Mouse (Mus musculus): ENCODE measurements around the gene Myoz1.
"Not testable (repeated sequence)": the region's sequence is repeated elsewhere in the genome, so short reads cannot be mapped to it uniquely, and the experiment has no call there.

Gene Myoz1

GRCm38 (mm10) chr14:20656361-20656760 is at the start of gene Myoz1:
Gene Myoz1 (minus strand): TSS chr14:20656540.
- DNase-seq (ENCODE audit: low spot score) = no peak

GRCm38 (mm10) chr14:20703461-20703860 is 47.1 kb upstream of the Myoz1 start:
- not testable (repeated sequence) for DNase-seq (ENCODE audit: low spot score)

- DNase-seq (ENCODE audit: low spot score) = peak; percentile 89
These were observed 46.5 kb upstream of the Myoz1 start, which contains the start of gene Chchd1 for GRCm38 (mm10) chr14:20702741-20703381. Gene Chchd1 (plus strand): TSS chr14:20703006.

- no peak for DNase-seq (ENCODE audit: low spot score)
These were observed 45.9 kb upstream of the Myoz1 start for GRCm38 (mm10) chr14:20702096-20702740.

- no peak for DNase-seq (ENCODE audit: low spot score)
These were observed 45.2 kb upstream of the Myoz1 start for GRCm38 (mm10) chr14:20701554-20701953.

GRCm38 (mm10) chr14:20700362-20700761 is 44.0 kb upstream of the Myoz1 start:
- DNase-seq (ENCODE audit: low spot score) = no peak

- DNase-seq (ENCODE audit: low spot score) = no peak
These were observed 42.2 kb upstream of the Myoz1 start for GRCm38 (mm10) chr14:20698515-20698914.

GRCm38 (mm10) chr14:20696986-20697385 is 40.6 kb upstream of the Myoz1 start:
- DNase-seq (ENCODE audit: low spot score) = peak; percentile 40

- DNase-seq (ENCODE audit: low spot score) = no peak
These were observed 39.6 kb upstream of the Myoz1 start for GRCm38 (mm10) chr14:20695761-20696520.

GRCm38 (mm10) chr14:20694884-20695760 is 38.8 kb upstream of the Myoz1 start, which contains the start of gene Fut11:
Gene Fut11 (plus strand): TSS chr14:20694968.
- peak; percentile 89 for DNase-seq (ENCODE audit: low spot score)

GRCm38 (mm10) chr14:20694185-20694883 is 38.0 kb upstream of the Myoz1 start:
- DNase-seq (ENCODE audit: low spot score) = no peak

- DNase-seq (ENCODE audit: low spot score) = no peak
These were observed 37.3 kb upstream of the Myoz1 start for GRCm38 (mm10) chr14:20693589-20694101.

GRCm38 (mm10) chr14:20691772-20692171 is 35.4 kb upstream of the Myoz1 start:
- DNase-seq (ENCODE audit: low spot score) = no peak

- no peak for DNase-seq (ENCODE audit: low spot score)
These were observed 32.7 kb upstream of the Myoz1 start for GRCm38 (mm10) chr14:20689009-20689408.

GRCm38 (mm10) chr14:20686576-20686975 is 30.2 kb upstream of the Myoz1 start:
- DNase-seq (ENCODE audit: low spot score) = no peak

GRCm38 (mm10) chr14:20682498-20682897 is 26.2 kb upstream of the Myoz1 start:
- DNase-seq (ENCODE audit: low spot score) = no peak

- no peak for DNase-seq (ENCODE audit: low spot score)
These were observed 25.4 kb upstream of the Myoz1 start for GRCm38 (mm10) chr14:20681742-20682141.

- no peak for DNase-seq (ENCODE audit: low spot score)
These were observed 21.6 kb upstream of the Myoz1 start for GRCm38 (mm10) chr14:20677906-20678305.

GRCm38 (mm10) chr14:20674064-20674833 is 17.9 kb upstream of the Myoz1 start, which contains the start of gene Sec24c:
Gene Sec24c (plus strand): TSS chr14:20674308.
- peak; percentile 98 for DNase-seq (ENCODE audit: low spot score)

GRCm38 (mm10) chr14:20673735-20674063 is 17.4 kb upstream of the Myoz1 start:
- peak; percentile 36 for DNase-seq (ENCODE audit: low spot score)
